Mouse (Mus musculus) heart, postnatal 0 days (tissue): ENCODE measurements around the gene Brsk1. TPM values are rescaled to one million over a fixed set of nuclear protein-coding genes. Genes with fewer than 3 reads are reported as not detected.

Source experiments
- ATAC-seq: fragments of 200-750 bp; cut with Nextera tagmentation; 2 replicates; pipeline ENCODE4 v1.8.0; 2017; ENCODE audit warnings: low read depth, moderate number of reproducible peaks, moderate library complexity; ENCODE audit not compliant: insufficient read depth
- DNase-seq: peaks from one replicate; pipeline ENCODE4 v3.0.0-alpha.2; 2016; ENCODE audit warnings: low spot score
- H3K27ac ChIP-seq: fragments of 300-500 bp; sonication (generic); 2 replicates; pipeline ENCODE4 v1.5.1; 2014; ENCODE audit warnings: low read depth, mild to moderate bottlenecking
- H3K27me3 ChIP-seq: fragments of 300-500 bp; sonication (generic); 2 replicates; pipeline ENCODE4 v1.6.1; 2014; ENCODE audit warnings: low read length, mixed read lengths; ENCODE audit not compliant: control insufficient read depth, insufficient read depth
- H3K36me3 ChIP-seq: fragments of 300-500 bp; sonication (generic); replicated peaks from 2 replicates; pipeline ENCODE4 v1.6.1; 2014; ENCODE audit warnings: low read length, mixed read lengths; ENCODE audit not compliant: control insufficient read depth, insufficient read depth
- H3K4me1 ChIP-seq: fragments of 300-500 bp; sonication (generic); 2 replicates; pipeline ENCODE4 v1.6.1; 2014; ENCODE audit warnings: antibody characterized with exemption; ENCODE audit not compliant: control insufficient read depth, insufficient read depth
- H3K4me2 ChIP-seq: fragments of 300-500 bp; sonication (generic); 2 replicates; pipeline ENCODE4 v1.6.1; 2014; ENCODE audit warnings: low read depth, mild to moderate bottlenecking, low read length, moderate library complexity
- H3K4me3 ChIP-seq: fragments of 300-500 bp; sonication (generic); 2 replicates; pipeline ENCODE4 v1.5.1; 2014; ENCODE audit warnings: low read depth, low read length
- H3K9ac ChIP-seq: fragments of 300-500 bp; sonication (generic); replicated peaks from 2 replicates; pipeline ENCODE4 v1.6.1; 2014; ENCODE audit warnings: low read depth, low read length, mixed read lengths
- H3K9me3 ChIP-seq: fragments of 300-500 bp; sonication (generic); replicated peaks from 2 replicates; pipeline ENCODE4 v1.6.1; 2016; ENCODE audit warnings: low read length; ENCODE audit not compliant: control insufficient read depth
- CTCF ChIP-seq: IDR thresholded peaks from 2 replicates; pipeline ENCODE4 v1.5.1; 2016; ENCODE audit warnings: antibody characterized with exemption, control low read depth, low read depth
- EP300 ChIP-seq: IDR thresholded peaks from 2 replicates; pipeline ENCODE4 v1.6.1; 2016; ENCODE audit warnings: antibody characterized with exemption, low read depth
- WGBS: fragments of 180-500 bp; shearing (Covaris S2); extraction: QIAGEN DNeasy Blood & Tissue Kit; methylation state at CpG from one replicate; pipeline ENCODE4 v1.1.7; 2014; 5-methylcytosine and 5-hydroxymethylcytosine counted together
- polyA plus RNA-seq: library from polyadenylated mRNA; unstranded; fragments of >200 nt; fragmentation: Nextera tagmentation; extraction: Ambion mirVana; gene quantifications from 2 replicates; pipeline ENCODE4 v1.2.1, GENCODE M21; 2015
- total RNA-seq: library from RNA; depleted of rRNA; stranded (reverse); fragments of >200 nt; gene quantifications from 2 replicates; pipeline ENCODE4 v1.2.3, GENCODE M21; 2014; ENCODE audit warnings: low replicate concordance

The Brsk1 gene
- total and polyA plus RNA-seq, 2 experiments from 2014 or later, result 0.36 to 10.9 TPM

GRCm38 (mm10) chr7:4655393-4655792, 35.0 kb upstream of the Brsk1 start:
- Histone ChIP-seq H3K27me3 (no peaks in the 10 kb centered on the region), H3K36me3 (0 out of 2 replicates have a peak, but pooled peaks cover 11% of the 10 kb centered on the region), H3K4me1 (peaks cover 42% of the 10 kb centered on the region), H3K27ac (no peak overlapping the region), H3K9ac (no peak overlapping the region), H3K4me3 (no peak overlapping the region), H3K4me2 (no peak overlapping the region), H3K9me3 (no peaks in the 10 kb centered on the region)
- TF ChIP-seq EP300 (no peak), CTCF (no peak)
- WGBS, result 73% methylated on average over 4 of the region's 4 CpGs
- DNase-seq, result no peak
- ATAC-seq, result no peak

GRCm38 (mm10) chr7:4655916-4656315, 34.5 kb upstream of the Brsk1 start:
- Histone ChIP-seq H3K4me1 (peaks cover 42% of the 10 kb centered on the region), H3K27me3 (no peaks in the 10 kb centered on the region), H3K4me2 (no peak overlapping the region; the same call in 1 of the 2 replicates), H3K9ac (no peak overlapping the region), H3K27ac (no peak overlapping the region), H3K9me3 (no peaks in the 10 kb centered on the region), H3K4me3 (no peak overlapping the region), H3K36me3 (0 out of 2 replicates have a peak, but pooled peaks cover 11% of the 10 kb centered on the region)
- WGBS, result 61% methylated on average over 1 of the region's 1 CpGs
- ATAC-seq, result no peak
- DNase-seq, result no peak
- no peak for TF ChIP-seq EP300
- no peak for TF ChIP-seq CTCF

GRCm38 (mm10) chr7:4656818-4657217, 33.6 kb upstream of the Brsk1 start:
- Histone ChIP-seq H3K36me3 (0 out of 2 replicates have a peak, but pooled peaks cover 11% of the 10 kb centered on the region), H3K4me1 (peaks cover 42% of the 10 kb centered on the region), H3K9ac (peak overlapping the region; percentile 91), H3K9me3 (no peaks in the 10 kb centered on the region), H3K4me2 (peak overlapping the region; percentile 91), H3K27me3 (no peaks in the 10 kb centered on the region), H3K4me3 (0 out of 2 replicates have a peak overlapping the region, but pooled peaks have one; percentile 74), H3K27ac (no peak overlapping the region)
- 32% methylated on average over 1 of the region's 1 CpGs for WGBS
- no peak for TF ChIP-seq CTCF
- TF ChIP-seq EP300, result no peak
- DNase-seq, result no peak
- no peak for ATAC-seq

GRCm38 (mm10) chr7:4657521-4658127, 32.8 kb upstream of the Brsk1 start:
- ATAC-seq (no peak), DNase-seq (no peak)
- peaks cover 42% of the 10 kb centered on the region for H3K4me1 ChIP-seq
- peak overlapping the region; percentile 91 for H3K4me2 ChIP-seq
- H3K9ac ChIP-seq, result peak overlapping the region; percentile 91
- H3K27me3 ChIP-seq, result no peaks in the 10 kb centered on the region
- H3K9me3 ChIP-seq, result no peaks in the 10 kb centered on the region
- TF ChIP-seq CTCF (no peak), EP300 (no peak)
- 26% methylated on average over 9 of the region's 9 CpGs for WGBS
- H3K36me3 ChIP-seq, result peaks cover 18% of the 10 kb centered on the region; the same call in 1 of the 2 replicates
- H3K4me3 ChIP-seq, result peak overlapping the region; percentile 74
- peak overlapping the region; percentile 88 for H3K27ac ChIP-seq

GRCm38 (mm10) chr7:4658128-4658907, 32.1 kb upstream of the Brsk1 start:
- Histone ChIP-seq H3K9me3 (no peaks in the 10 kb centered on the region), H3K27ac (peak overlapping the region; percentile 88), H3K36me3 (peaks cover 14% of the 10 kb centered on the region), H3K27me3 (no peaks in the 10 kb centered on the region), H3K4me2 (peak overlapping the region; percentile 91), H3K4me3 (peak overlapping the region; percentile 74), H3K9ac (peak overlapping the region; percentile 91), H3K4me1 (peaks cover 42% of the 10 kb centered on the region)
- WGBS, result 1% methylated on average over 48 of the region's 78 CpGs
- no peak for TF ChIP-seq CTCF
- TF ChIP-seq EP300, result peak; percentile 8; the same call in 1 of the 2 replicates
- ATAC-seq, result peak; percentile 45
- peak; percentile 27 for DNase-seq
